Mouse (Mus musculus) 3134 (cell line): ENCODE measurements at regions not wholly inside any gene's neighbourhood (a gene's known extent, or its start where the extent isn't known, plus 50 kb on each side); places are given as distances from the start of the nearest gene placed in this dataset.
"Not testable (repeated sequence)": the region's sequence is repeated elsewhere in the genome, so short reads cannot be mapped to it uniquely, and the experiment has no call there.

Experiments used
- DNase-seq: peaks from one replicate; pipeline ENCODE4 v3.0.0-alpha.2; 2011; ENCODE audit warnings: low spot score; ENCODE audit not compliant: insufficient read length; ENCODE audit errors: extremely low read depth

GRCm38 (mm10) chr15:96830578-96830977 is 131.0 kb upstream of the Slc38a2 start:
- peak; percentile 65 for DNase-seq

- peak; percentile 82 for DNase-seq
Measured at GRCm38 (mm10) chr15:96829941-96830340, 130.4 kb upstream of the Slc38a2 start.

- DNase-seq: no peak
Measured at GRCm38 (mm10) chr15:96828681-96829080, 129.2 kb upstream of the Slc38a2 start.

GRCm38 (mm10) chr15:96827931-96828330 is 128.4 kb upstream of the Slc38a2 start:
- no peak for DNase-seq

DNA sequence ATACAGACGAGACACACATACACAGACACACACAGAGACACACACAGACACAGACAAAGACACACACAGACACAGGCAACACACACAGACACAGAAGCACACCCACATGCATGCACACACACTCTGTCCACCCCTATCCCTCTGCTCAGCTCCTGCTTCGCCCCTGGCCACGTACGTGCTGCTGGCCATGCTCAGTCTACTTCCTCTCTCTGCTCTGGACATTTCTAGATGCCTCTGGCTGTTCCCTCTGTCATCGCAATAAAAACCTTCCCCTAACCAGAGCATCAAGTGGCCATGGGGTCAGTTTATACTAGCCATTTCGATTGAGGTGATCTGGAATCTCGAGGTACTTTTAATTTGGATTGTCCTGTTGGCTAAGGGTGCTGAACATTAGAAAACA is 118.9 kb upstream of the Slc38a2 start:
- no peak for DNase-seq

- DNase-seq: no peak
Measured at GRCm38 (mm10) chr15:96817626-96818025, 118.1 kb upstream of the Slc38a2 start.

DNA sequence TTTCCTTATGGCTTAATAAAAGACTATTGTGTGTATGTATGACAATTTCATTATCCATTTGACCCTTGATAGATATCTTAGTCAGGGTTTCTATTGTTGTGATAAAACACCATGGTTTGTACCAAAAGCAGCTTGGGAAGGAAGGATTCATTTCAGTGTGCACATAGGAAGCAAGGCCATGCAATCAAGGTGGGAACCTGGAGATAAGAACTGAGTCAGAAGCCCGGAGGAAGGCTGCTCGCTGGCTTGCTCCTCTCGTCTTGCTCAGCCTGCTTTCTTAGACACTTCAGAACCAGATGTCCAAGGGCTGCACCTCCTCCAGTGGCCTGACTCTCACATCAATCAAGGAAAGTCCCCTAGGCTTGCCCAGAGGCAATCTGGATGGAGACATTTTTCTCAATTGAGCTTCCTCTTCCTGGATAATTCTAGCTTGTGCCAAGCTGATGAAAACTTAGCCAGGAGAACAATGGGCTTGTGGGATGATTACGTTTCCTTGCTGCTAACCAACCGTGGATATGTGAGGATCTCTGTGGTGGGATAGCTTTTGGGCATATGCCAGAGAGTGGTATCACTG is 117.6 kb upstream of the Slc38a2 start:
- no peak for DNase-seq

- no peak for DNase-seq
Measured at GRCm38 (mm10) chr15:96813472-96813871, 113.9 kb upstream of the Slc38a2 start.

GRCm38 (mm10) chr15:96802729-96803053 is 103.2 kb upstream of the Slc38a2 start:
- DNase-seq: no peak

GRCm38 (mm10) chr15:96802034-96802728 is 102.7 kb upstream of the Slc38a2 start:
- DNase-seq: no peak

GRCm38 (mm10) chr15:96799228-96799627 is 99.7 kb upstream of the Slc38a2 start:
- DNase-seq: no peak

DNA sequence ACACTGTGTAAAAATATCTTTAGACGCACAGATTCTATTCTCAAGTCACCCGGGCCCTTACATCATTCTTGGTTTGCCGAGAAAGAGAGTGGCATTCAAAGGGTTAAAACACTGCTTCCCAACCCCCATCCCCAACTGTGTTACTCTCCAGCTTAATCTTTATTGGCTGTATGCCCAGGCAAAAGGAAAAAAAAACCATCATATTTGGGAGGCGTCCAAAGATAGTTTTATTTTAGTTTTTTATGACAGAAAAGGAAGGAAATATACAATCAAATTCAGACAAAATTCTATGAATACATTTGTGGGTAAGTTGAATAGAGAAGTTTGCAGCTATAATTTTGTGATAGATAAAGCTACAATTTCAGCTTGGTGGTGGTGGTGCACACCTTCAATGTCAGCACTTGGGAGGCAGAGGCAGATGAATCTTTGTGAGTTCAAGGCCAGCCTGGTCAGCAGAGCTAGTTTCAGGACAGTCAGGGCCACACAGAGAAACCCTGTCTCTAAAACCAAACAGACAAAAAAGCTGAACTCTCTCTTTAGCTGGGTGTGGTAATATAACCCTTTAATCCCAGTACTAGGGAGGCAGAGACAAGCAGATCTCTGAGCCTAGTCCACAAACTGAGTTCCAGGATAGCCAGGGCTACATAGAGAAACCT is 98.2 kb upstream of the Slc38a2 start:
- DNase-seq: no peak

DNA sequence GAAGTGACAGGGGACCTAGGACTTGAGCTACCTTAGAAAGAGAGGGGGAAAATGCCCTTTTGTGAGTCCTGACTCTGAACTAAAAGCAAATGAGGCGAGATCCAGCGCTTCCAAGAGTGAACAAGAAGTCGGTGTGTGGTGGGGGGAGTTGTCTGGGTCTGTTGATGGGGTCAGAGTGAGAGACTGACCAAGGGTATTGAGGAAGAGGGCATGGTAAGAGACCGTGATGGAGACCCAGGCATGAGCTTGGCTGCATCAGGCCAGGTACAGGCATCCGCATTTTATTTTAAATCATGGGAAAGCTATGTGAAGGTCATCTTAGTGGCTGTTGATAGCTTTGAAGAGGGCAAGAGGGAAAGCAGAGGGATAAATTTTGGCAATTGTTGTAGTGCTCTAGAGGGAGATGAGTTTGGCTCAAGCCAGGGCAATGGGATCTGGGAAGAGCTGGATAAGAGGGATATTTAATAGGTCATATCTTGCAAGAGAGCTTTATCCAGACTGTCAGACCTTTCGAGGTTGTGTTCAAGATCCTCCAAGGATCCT is 94.7 kb upstream of the Slc38a2 start:
- no peak for DNase-seq

DNA sequence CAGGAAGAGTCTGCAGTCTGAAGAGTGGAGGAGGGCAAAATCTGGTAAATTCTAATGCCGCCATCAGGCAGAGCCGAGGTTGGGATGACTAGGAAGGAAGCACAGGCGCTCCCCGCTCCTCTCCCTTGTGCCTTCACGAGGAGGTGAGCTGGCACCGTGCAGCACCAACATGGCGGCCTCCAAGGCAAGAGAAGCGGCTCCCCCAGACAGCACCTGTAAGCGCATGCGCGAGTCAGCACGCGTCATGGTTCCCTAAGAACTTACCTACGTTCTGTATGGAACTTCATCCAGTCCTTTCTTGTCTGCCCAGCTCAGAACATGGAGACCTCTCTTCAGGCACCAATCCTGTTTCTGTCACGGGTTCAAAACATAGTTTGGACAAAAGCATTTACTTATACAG is 93.7 kb upstream of the Slc38a2 start:
- DNase-seq: no peak

DNA sequence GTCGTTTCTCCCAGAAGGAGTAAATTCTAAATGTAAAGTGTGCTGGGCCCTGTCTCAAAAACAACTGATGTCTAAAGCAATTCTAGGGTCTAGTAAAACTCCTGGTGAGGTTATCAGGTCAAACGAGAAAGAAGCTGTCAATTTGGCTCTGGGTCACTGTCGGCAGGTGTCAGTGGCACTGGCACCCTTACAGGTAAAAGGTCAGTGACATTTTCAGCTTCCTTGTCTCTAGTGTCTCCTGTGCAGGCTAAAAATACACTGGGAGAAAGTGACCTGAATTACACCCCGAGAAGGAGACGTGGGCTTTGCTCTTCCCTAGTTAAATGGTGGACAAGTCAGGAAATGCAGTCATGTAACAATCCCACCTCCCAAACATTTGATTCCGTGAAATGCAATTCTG is 91.8 kb upstream of the Slc38a2 start:
- DNase-seq: no peak

DNA sequence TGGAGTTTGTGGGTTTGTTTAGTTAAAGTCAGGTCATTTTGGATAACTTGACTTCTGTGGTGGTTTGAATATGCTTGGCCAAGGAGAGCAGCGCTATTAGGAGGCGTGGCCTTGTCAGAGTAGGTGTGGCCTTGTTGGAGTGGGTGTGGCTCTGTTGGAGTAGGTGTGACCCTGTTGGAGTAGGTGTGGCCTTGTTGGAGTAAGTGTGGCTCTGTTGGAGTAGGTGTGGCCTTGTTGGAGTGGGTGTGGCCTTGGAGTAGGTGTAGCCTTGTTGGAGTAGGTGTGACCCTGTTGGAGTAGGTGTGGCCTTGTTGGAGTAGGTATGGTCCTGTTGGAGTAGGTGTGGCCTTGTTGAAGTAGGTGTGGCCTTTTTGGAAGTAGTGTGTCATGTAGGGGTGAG is 88.4 kb upstream of the Slc38a2 start:
- DNase-seq: not testable (repeated sequence)

- DNase-seq: no peak
Measured at GRCm38 (mm10) chr15:96784578-96784977, 85.0 kb upstream of the Slc38a2 start.

DNA sequence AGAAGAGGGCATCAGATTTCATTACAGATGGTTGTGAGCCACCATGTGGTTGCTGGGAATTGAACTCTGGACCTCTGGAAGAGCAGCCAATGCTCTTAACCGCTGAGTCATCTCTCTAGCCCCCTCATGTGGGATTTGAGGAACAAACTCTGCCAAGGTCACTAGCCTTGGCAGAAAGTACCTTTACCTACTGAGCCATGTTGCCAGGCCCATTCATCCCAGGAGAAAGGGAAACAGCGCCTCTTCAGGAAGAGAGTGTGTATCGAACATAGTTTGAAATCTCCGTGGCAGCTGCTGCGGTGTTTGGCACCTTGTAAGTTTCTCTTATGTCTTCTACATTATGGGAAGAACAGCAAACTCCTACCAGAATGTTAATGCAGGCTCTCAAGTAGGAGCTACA is 82.0 kb upstream of the Slc38a2 start:
- DNase-seq: no peak

- DNase-seq: no peak
Measured at GRCm38 (mm10) chr15:96780606-96781005, 81.1 kb upstream of the Slc38a2 start.

GRCm38 (mm10) chr15:96779358-96779757 is 79.8 kb upstream of the Slc38a2 start:
- DNase-seq: no peak

DNA sequence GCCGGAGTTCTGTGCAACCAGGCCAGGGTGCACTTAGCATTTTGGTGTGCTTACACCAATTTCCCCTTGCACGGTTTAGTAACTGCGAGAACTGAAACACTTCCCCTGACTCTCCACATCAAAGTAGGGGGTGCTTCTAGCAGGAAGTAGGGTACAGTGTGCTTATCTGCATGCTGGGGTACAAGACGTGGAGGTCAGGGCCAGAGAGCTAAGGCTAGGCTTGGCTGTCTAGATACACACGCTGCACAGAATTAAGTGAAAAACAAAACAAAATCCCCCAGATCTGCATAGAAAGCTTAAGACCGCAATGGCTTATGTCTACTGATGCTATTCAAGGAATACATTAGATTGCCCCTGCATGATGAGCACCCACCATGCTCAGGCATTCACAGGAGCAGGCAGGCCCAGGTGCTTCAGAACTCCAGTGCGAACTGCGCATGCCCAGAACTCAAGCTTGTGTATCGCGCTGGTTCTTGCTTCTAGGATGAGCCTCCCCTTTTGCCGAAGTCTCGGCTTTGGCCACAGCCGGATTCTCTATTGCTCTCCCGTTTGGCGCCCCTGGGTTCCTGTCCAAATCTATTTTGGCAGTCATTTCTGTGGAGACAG is 78.9 kb upstream of the Slc38a2 start:
- no peak for DNase-seq
